Comparison of ENCODE assay signal across 8 mouse cellular contexts in genomic region chr9:44479628-44480428, GRCm38 (mm10). TPM values are rescaled to one million over a fixed set of nuclear protein-coding genes. Genes with fewer than 3 reads are reported as not detected.
DNase-seq lines count a peak whose midpoint lies in the region; ATAC-seq and TF ChIP-seq lines count a peak whose summit lies in the region.

No protein-coding gene starts in this region.

- DNase-seq in c-Kit-positive CD71-positive TER-119-positive erythroid progenitor cells, embryonic 14.5 days (ENCODE audit: low spot score), result peak; percentile 60
- DNase-seq in heart, postnatal 10 days, result peak; percentile 93
- DNase-seq in kidney, postnatal 4 days, result peak; percentile 93 to 94
- DNase-seq in neural tube, embryonic 11.5 days (ENCODE audit: low spot score), result peak; percentile 88
- DNase-seq in testis, postnatal 10 days (ENCODE audit: low spot score), result peak; percentile 87

- no peak overlapping the region for H3K27ac ChIP-seq in ES-Bruce4 (ENCODE audit: insufficient read depth, low read length)
- peak overlapping the region; percentile 99 for H3K27ac ChIP-seq in forebrain, embryonic 12.5 days
- no peak overlapping the region; the same call in 1 of the 2 replicates for H3K27ac ChIP-seq in liver, embryonic 16.5 days (ENCODE audit: low read length)
- H3K27ac ChIP-seq in neural tube, embryonic 11.5 days (ENCODE audit: low read depth, low read length), result peak overlapping the region; percentile 92

- H3K9me3 ChIP-seq in ES-Bruce4 (replicated peaks; ENCODE audit: control insufficient read depth, insufficient read depth, low read length, poor library complexity, severe bottlenecking), result no peaks in the 10 kb centered on the region
- no peaks in the 10 kb centered on the region for H3K9me3 ChIP-seq in forebrain, embryonic 12.5 days
- H3K9me3 ChIP-seq in liver, embryonic 16.5 days (replicated peaks; ENCODE audit: control insufficient read depth, low read length), result no peaks in the 10 kb centered on the region
- H3K9me3 ChIP-seq in neural tube, embryonic 11.5 days (ENCODE audit: control insufficient read depth, low read length), result no peaks in the 10 kb centered on the region

- H3K36me3 ChIP-seq in ES-Bruce4 (ENCODE audit: control insufficient read depth, insufficient read depth, low read length, poor library complexity, severe bottlenecking), result no peaks in the 10 kb centered on the region
- no peaks in the 10 kb centered on the region for H3K36me3 ChIP-seq in forebrain, embryonic 12.5 days (replicated peaks)
- no peaks in the 10 kb centered on the region for H3K36me3 ChIP-seq in liver, embryonic 16.5 days (ENCODE audit: control insufficient read depth, insufficient read depth)
- H3K36me3 ChIP-seq in neural tube, embryonic 11.5 days (ENCODE audit: control insufficient read depth, insufficient read depth, low read length), result no peaks in the 10 kb centered on the region

- TF ChIP-seq POLR2A in ES-Bruce4 (IDR thresholded peaks at IDR 0.05; ENCODE audit: insufficient read depth, low read length), result no peak

- H3K27me3 ChIP-seq in ES-Bruce4 (ENCODE audit: control insufficient read depth, insufficient read depth, low read length, poor library complexity, severe bottlenecking), result no peaks in the 10 kb centered on the region
- peaks cover 4% of the 10 kb centered on the region; the same call in 1 of the 2 replicates for H3K27me3 ChIP-seq in forebrain, embryonic 12.5 days
- H3K27me3 ChIP-seq in liver, embryonic 16.5 days (ENCODE audit: control insufficient read depth, insufficient read depth, low read depth, low read length), result peaks cover 62% of the 10 kb centered on the region
- no peaks in the 10 kb centered on the region for H3K27me3 ChIP-seq in neural tube, embryonic 11.5 days (ENCODE audit: control insufficient read depth, insufficient read depth, low read length)

- intact Hi-C loops in heart, postnatal 10 days (cut with DNase I), result loop anchor here (2.0 kb wide), 1 partner anchor 173 kb away; no protein-coding TSS in a partner anchor

- peak overlapping the region; percentile 82 for H3K9ac ChIP-seq in ES-Bruce4 (ENCODE audit: low read depth, poor library complexity, severe bottlenecking)
- H3K9ac ChIP-seq in forebrain, embryonic 12.5 days, result peak overlapping the region; percentile 86
- H3K9ac ChIP-seq in liver, embryonic 16.5 days (ENCODE audit: low read depth, low read length), result no peak overlapping the region
- peak overlapping the region; percentile 64 for H3K9ac ChIP-seq in neural tube, embryonic 11.5 days (ENCODE audit: low read length)

- H3K4me1 ChIP-seq in ES-Bruce4 (ENCODE audit: control insufficient read depth, insufficient read depth, low read length), result peaks cover 2% of the 10 kb centered on the region
- peaks cover 45% of the 10 kb centered on the region for H3K4me1 ChIP-seq in forebrain, embryonic 12.5 days
- H3K4me1 ChIP-seq in liver, embryonic 16.5 days (ENCODE audit: control insufficient read depth, low read depth, low read length), result peaks cover 21% of the 10 kb centered on the region
- H3K4me1 ChIP-seq in neural tube, embryonic 11.5 days (ENCODE audit: control insufficient read depth, insufficient read depth, low read length), result peaks cover 27% of the 10 kb centered on the region; the same call in 1 of the 2 replicates

- peak overlapping the region; percentile 98 for H3K4me2 ChIP-seq in forebrain, embryonic 12.5 days
- H3K4me2 ChIP-seq in liver, embryonic 16.5 days (ENCODE audit: low read depth, low read length), result peak overlapping the region; percentile 61
- peak overlapping the region; percentile 95 for H3K4me2 ChIP-seq in neural tube, embryonic 11.5 days (ENCODE audit: low read depth)

- peak; percentile 93 for TF ChIP-seq CTCF in ES-Bruce4 (IDR thresholded peaks at IDR 0.05; ENCODE audit: low read depth, low read length)

- TF ChIP-seq EP300 in ES-Bruce4 (IDR thresholded peaks at IDR 0.05; ENCODE audit: insufficient read depth, low read depth, low read length), result peak; percentile 41; the same call in 1 of the 2 replicates

- under 1% methylated on average over 26 of the region's 26 CpGs for WGBS in forebrain, embryonic 12.5 days
- WGBS in liver, embryonic 16.5 days (ENCODE audit: insufficient replicate concordance), result under 1% methylated on average over 26 of the region's 26 CpGs
- WGBS in neural tube, embryonic 11.5 days, result under 1% methylated on average over 26 of the region's 26 CpGs

- peak overlapping the region; percentile 82 for H3K4me3 ChIP-seq in ES-Bruce4 (ENCODE audit: low read depth, low read length)
- peak overlapping the region; percentile 74 for H3K4me3 ChIP-seq in forebrain, embryonic 12.5 days (replicated peaks)
- H3K4me3 ChIP-seq in liver, embryonic 16.5 days (ENCODE audit: low read depth, low read length), result peak overlapping the region; percentile 55
- H3K4me3 ChIP-seq in neural tube, embryonic 11.5 days (ENCODE audit: low read depth, low read length), result peak overlapping the region; percentile 55

- ATAC-seq in forebrain, embryonic 12.5 days (ENCODE audit: low FRiP score), result peak; percentile 60
- peak; percentile 23 for ATAC-seq in liver, embryonic 16.5 days (ENCODE audit: low read depth)
- peak; percentile 43; the same call in 1 of the 2 replicates for ATAC-seq in neural tube, embryonic 11.5 days (ENCODE audit: insufficient read depth, low FRiP score, low TSS enrichment)

RNA-seq across cellular contexts. Expression of gene Bcl9l, which starts 2.8 kb away (rescaled TPM):
- polyA plus RNA-seq in ES-Bruce4 (2011; ENCODE audit: insufficient read depth, insufficient read length, low read depth, missing spikeins), result 22.6 and 25.6 TPM in 2 replicates
- 10.6 and 10.7 TPM in 2 replicates for polyA plus RNA-seq in forebrain, embryonic 12.5 days (2016; fragmentation: Nextera tagmentation; extraction: Ambion mirVana)
- 10 to 100 TPM; 66.8 to 73.0 TPM for total RNA-seq in heart, postnatal 10 days (2021)
- 2.2 TPM in 2 replicates for polyA plus RNA-seq in liver, embryonic 16.5 days (2015; fragmentation: Nextera tagmentation; extraction: Ambion mirVana)
- polyA plus RNA-seq in neural tube, embryonic 11.5 days (2014; fragmentation: Nextera tagmentation; extraction: Ambion mirVana), result 8.0 and 8.8 TPM in 2 replicates

RNA-seq across cellular contexts. Expression of gene Upk2, which starts 25.1 kb away (rescaled TPM):
- polyA plus RNA-seq in ES-Bruce4 (2011; ENCODE audit: insufficient read depth, insufficient read length, low read depth, missing spikeins), result 1.7 and 2.5 TPM in 2 replicates
- 0.29 TPM in 1 of 2 replicates, not detected in the other for polyA plus RNA-seq in forebrain, embryonic 12.5 days (2016; fragmentation: Nextera tagmentation; extraction: Ambion mirVana)
- not detected for total RNA-seq in heart, postnatal 10 days (2021)
- polyA plus RNA-seq in liver, embryonic 16.5 days (2015; fragmentation: Nextera tagmentation; extraction: Ambion mirVana), result not detected in 2 replicates
- polyA plus RNA-seq in neural tube, embryonic 11.5 days (2014; fragmentation: Nextera tagmentation; extraction: Ambion mirVana), result 0.29 TPM in 1 of 2 replicates, not detected in the other

RNA-seq across cellular contexts. Expression of gene Foxr1, which starts 38.9 kb away (rescaled TPM):
- 1.3 and 1.8 TPM in 2 replicates for polyA plus RNA-seq in ES-Bruce4 (2011; ENCODE audit: insufficient read depth, insufficient read length, low read depth, missing spikeins)
- polyA plus RNA-seq in forebrain, embryonic 12.5 days (2016; fragmentation: Nextera tagmentation; extraction: Ambion mirVana), result not detected in 2 replicates
- not detected for total RNA-seq in heart, postnatal 10 days (2021)
- polyA plus RNA-seq in liver, embryonic 16.5 days (2015; fragmentation: Nextera tagmentation; extraction: Ambion mirVana), result not detected in 2 replicates
- not detected in 2 replicates for polyA plus RNA-seq in neural tube, embryonic 11.5 days (2014; fragmentation: Nextera tagmentation; extraction: Ambion mirVana)

Comparison
In these comparisons a context has a peak if more than half of its experiments do, and no peak if none do; other contexts are left out.
1. H3K27ac ChIP-seq: peak in forebrain, embryonic 12.5 days (single experiment) and neural tube, embryonic 11.5 days (single experiment); none in ES-Bruce4 (single experiment) and liver, embryonic 16.5 days (single experiment).
2. Peak in every context shown above with its lines, with median percentiles within 50 percentile points of each other: H3K4me3 ChIP-seq, DNase-seq, ATAC-seq and H3K4me2 ChIP-seq.